In the genomic region with DNA sequence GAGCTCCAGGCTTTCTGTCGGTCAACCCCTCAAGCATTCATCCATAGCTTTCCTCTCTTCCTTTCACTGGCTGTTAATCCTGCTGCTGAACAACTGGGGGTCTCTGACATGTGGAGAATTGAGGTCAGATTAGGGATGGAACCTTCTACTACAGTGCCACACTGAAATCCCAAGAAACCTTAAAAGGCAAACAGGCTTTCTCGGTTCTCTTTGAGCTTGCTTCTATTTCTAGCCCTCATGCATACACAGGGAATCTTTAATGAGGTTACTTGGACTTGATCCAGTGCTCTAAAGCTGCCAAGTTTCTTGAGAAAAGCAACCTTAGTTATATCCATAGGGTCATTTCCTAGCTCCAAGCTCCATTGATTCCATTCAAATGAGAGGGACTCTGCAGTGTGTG, we compare ENCODE assay signal across 8 mouse cellular contexts.
A peak's percentile ranks its signal among the peaks of the same experiment; 100 is the strongest.
DNase-seq lines count a peak whose midpoint lies in the region; ATAC-seq and TF ChIP-seq lines count a peak whose summit lies in the region.
"Had no signal": no experiment of that assay in that cellular context is flagged by ENCODE, and none has a peak within 500 bp of the region (broad histone marks: within the 10 kb centered on the region; RNA-seq: fewer than 3 reads in every experiment).

No protein-coding gene starts in this region.

- H3K4me2 ChIP-seq in kidney, embryonic 14.5 days (replicated peaks; ENCODE audit: low read depth, low read length), result no peak overlapping the region
- H3K4me2 ChIP-seq: embryonic facial prominence, embryonic 12.5 days had no signal

- H3K27ac ChIP-seq in kidney, embryonic 14.5 days (ENCODE audit: low read depth, low read length), result no peak overlapping the region
- H3K27ac ChIP-seq in thymus, adult 2 months (ENCODE audit: control insufficient read depth, insufficient read depth, low read length), result no peak overlapping the region
- H3K27ac ChIP-seq in gastrocnemius, adult 2 months, result no peak overlapping the region
- H3K27ac ChIP-seq: embryonic facial prominence, embryonic 12.5 days had no signal

- no peak for ATAC-seq in kidney, embryonic 14.5 days (ENCODE audit: low FRiP score, low TSS enrichment)

- intact Hi-C loops in left cerebral cortex, postnatal 4 days (cut with DNase I), result no loop called here
- intact Hi-C loops in gastrocnemius, adult 2 months (cut with DNase I), result no loop called here

- 39% methylated on average over 2 of the region's 2 CpGs for WGBS in kidney, embryonic 14.5 days
- WGBS in thymus, adult 2 months, result 79% methylated on average over 2 of the region's 2 CpGs

- peak; percentile 12 to 55 for DNase-seq in kidney, adult 8-10 months
- peak; percentile 67 for DNase-seq in brain, embryonic 18.5 days (ENCODE audit: low read depth, low spot score)
- DNase-seq in cerebellum, postnatal 14 days, result peak; percentile 63 to 78
- DNase-seq in left cerebral cortex, postnatal 4 days, result peak; percentile 5
- no peak for DNase-seq in thymus, adult 2 months
- no peak for DNase-seq in gastrocnemius, adult 2 months

- TF ChIP-seq CTCF in thymus, adult 2 months (IDR thresholded peaks at IDR 0.05; ENCODE audit: borderline replicate concordance, control insufficient read depth, extremely low read depth, insufficient read depth, low read length, poor library complexity), result no peak
- TF ChIP-seq CTCF in gastrocnemius, adult 2 months (IDR thresholded peaks at IDR 0.05), result no peak

- no peaks in the 10 kb centered on the region for H3K9me3 ChIP-seq in kidney, embryonic 14.5 days (ENCODE audit: control insufficient read depth, low read length)
- H3K9me3 ChIP-seq: embryonic facial prominence, embryonic 12.5 days had no signal

- no peak overlapping the region for H3K4me3 ChIP-seq in kidney, embryonic 14.5 days (ENCODE audit: low read length)
- no peak overlapping the region for H3K4me3 ChIP-seq in thymus, adult 2 months (ENCODE audit: control insufficient read depth, insufficient read depth, low read length)
- no peak overlapping the region for H3K4me3 ChIP-seq in gastrocnemius, adult 2 months
- H3K4me3 ChIP-seq: embryonic facial prominence, embryonic 12.5 days had no signal

- no peak for TF ChIP-seq POLR2A in thymus, adult 2 months (IDR thresholded peaks at IDR 0.05; ENCODE audit: control insufficient read depth, extremely low read depth, insufficient read depth, low read length, poor library complexity)

- no peaks in the 10 kb centered on the region for H3K27me3 ChIP-seq in kidney, embryonic 14.5 days (ENCODE audit: control insufficient read depth, insufficient read depth, low read length)
- H3K27me3 ChIP-seq in thymus, adult 2 months (ENCODE audit: control insufficient read depth, insufficient read depth, low read length), result no peaks in the 10 kb centered on the region
- H3K27me3 ChIP-seq: embryonic facial prominence, embryonic 12.5 days had no signal

- H3K4me1 ChIP-seq in kidney, embryonic 14.5 days (ENCODE audit: control insufficient read depth, insufficient read depth, low read length), result no peaks in the 10 kb centered on the region
- H3K4me1 ChIP-seq in thymus, adult 2 months (replicated peaks; ENCODE audit: control insufficient read depth, insufficient read depth, low read length), result no peaks in the 10 kb centered on the region
- H3K4me1 ChIP-seq: embryonic facial prominence, embryonic 12.5 days had no signal

- no peaks in the 10 kb centered on the region for H3K36me3 ChIP-seq in kidney, embryonic 14.5 days (ENCODE audit: control insufficient read depth, insufficient read depth, low read length)
- H3K36me3 ChIP-seq in thymus, adult 2 months (ENCODE audit: control insufficient read depth, insufficient read depth, low read length), result no peaks in the 10 kb centered on the region
- H3K36me3 ChIP-seq: embryonic facial prominence, embryonic 12.5 days had no signal

- no peak overlapping the region for H3K9ac ChIP-seq in kidney, embryonic 14.5 days (ENCODE audit: low read depth, low read length)
- H3K9ac ChIP-seq: embryonic facial prominence, embryonic 12.5 days had no signal

Comparison
In these comparisons a context has a peak if more than half of its experiments do, and no peak if none do; other contexts are left out.
1. DNase-seq: peak in kidney, adult 8-10 months (2 of 2), brain, embryonic 18.5 days (single experiment), cerebellum, postnatal 14 days (2 of 2) and left cerebral cortex, postnatal 4 days (single experiment); none in thymus, adult 2 months (single experiment) and gastrocnemius, adult 2 months (single experiment).